Mouse (Mus musculus): Measurements from ENCODE around the gene Mptx2. TPM values are rescaled to one million over a fixed set of nuclear protein-coding genes. Genes with fewer than 3 reads are reported as not detected.

Mptx2 gene
- not detected in 2 replicates for polyA plus RNA-seq (2015; fragmentation: Nextera tagmentation; extraction: Ambion mirVana)

DNA sequence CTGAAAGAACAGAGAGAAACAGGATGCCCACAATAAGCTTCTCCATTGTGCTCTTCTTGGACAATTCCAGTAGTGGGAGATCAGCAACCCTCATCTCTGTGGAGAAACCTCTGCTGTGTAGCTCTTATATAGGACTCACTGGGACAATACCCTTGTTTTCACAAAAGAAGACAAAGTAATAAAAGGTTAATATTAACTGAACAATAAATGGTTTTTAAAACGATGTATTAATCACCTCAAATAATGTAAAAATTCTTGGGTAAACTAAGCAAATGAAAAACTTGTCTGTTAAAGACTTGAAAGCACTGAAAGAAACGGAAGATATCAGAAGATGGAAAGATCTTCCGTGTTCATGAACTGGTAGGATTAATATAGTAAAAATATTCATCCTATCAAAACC, at the start of gene Mptx2:
TSS of gene Mptx2 (minus strand) at position 101 of the 400 bp plus-strand sequence.
- H3K4me3 ChIP-seq (replicated peaks; ENCODE audit: low read length), result no peak within 1 kb of the TSS
- H3K4me2 ChIP-seq (ENCODE audit: low read depth, low read length), result no peak within 1 kb of the TSS
- no peaks in the 10 kb centered on the region for H3K4me1 ChIP-seq (ENCODE audit: control insufficient read depth, insufficient read depth, low read length)
- H3K36me3 ChIP-seq (ENCODE audit: control insufficient read depth, insufficient read depth, low read length), result no peaks in the 10 kb centered on the region
- 69% methylated on average over 3 of the region's 3 CpGs for WGBS
- no peak within 1 kb of the TSS for H3K27ac ChIP-seq (ENCODE audit: low read length)
- no peaks in the 10 kb centered on the region for H3K9me3 ChIP-seq (replicated peaks; ENCODE audit: control insufficient read depth, low read length)
- ATAC-seq (ENCODE audit: insufficient read depth, low FRiP score), result no peak
- H3K9ac ChIP-seq (ENCODE audit: low read length), result no peak within 1 kb of the TSS
- H3K27me3 ChIP-seq (ENCODE audit: control insufficient read depth, insufficient read depth, low read length), result no peaks in the 10 kb centered on the region

DNA sequence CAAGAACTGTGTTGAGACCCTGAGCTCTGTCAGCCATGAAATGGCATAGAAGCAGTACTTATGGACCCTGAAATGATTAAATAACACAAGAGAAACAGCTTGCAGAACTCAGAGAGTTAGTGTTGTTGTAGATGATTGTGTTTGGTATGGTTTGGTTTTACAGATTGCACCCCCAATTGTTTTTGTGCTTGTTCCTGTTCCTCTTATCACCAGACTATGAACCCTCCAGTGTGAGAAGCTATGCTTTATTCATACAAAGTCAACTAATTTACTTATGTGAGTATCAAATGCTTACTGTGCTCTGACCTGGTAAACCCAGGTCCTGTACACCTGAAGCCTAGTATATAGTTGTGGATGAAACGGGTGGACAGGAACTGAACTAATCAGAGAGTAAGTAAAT, 49.0 kb upstream of the Mptx2 start:
- no peak overlapping the region for H3K4me3 ChIP-seq (replicated peaks; ENCODE audit: low read length)
- no peak overlapping the region for H3K4me2 ChIP-seq (ENCODE audit: low read depth, low read length)
- WGBS, result 47% methylated on average over 1 of the region's 1 CpGs
- no peak overlapping the region for H3K27ac ChIP-seq (ENCODE audit: low read length)
- no peaks in the 10 kb centered on the region for H3K4me1 ChIP-seq (ENCODE audit: control insufficient read depth, insufficient read depth, low read length)
- H3K9ac ChIP-seq (ENCODE audit: low read length), result no peak overlapping the region
- no peaks in the 10 kb centered on the region for H3K27me3 ChIP-seq (ENCODE audit: control insufficient read depth, insufficient read depth, low read length)
- ATAC-seq (ENCODE audit: insufficient read depth, low FRiP score), result no peak
- no peaks in the 10 kb centered on the region for H3K9me3 ChIP-seq (replicated peaks; ENCODE audit: control insufficient read depth, low read length)
- H3K36me3 ChIP-seq (ENCODE audit: control insufficient read depth, insufficient read depth, low read length), result no peaks in the 10 kb centered on the region

DNA sequence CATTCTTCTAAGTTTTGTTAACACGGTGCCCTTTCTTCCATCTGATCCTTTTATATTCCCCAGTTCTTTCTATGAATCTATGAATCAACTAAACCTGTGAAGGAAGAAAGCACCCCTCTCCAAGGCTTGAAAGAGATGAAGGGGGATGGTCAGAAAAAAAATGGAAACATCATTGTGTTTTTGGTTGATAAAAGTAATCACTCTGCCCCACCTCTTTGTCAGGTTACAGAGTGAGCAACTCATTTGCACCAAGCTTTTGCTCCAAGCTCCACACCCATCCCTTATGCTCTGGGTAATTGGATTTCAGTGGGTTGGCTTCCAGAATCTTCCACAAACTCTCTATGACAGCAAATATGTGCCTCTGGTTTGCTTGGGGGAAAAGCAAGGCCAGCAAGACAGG, 47.8 kb upstream of the Mptx2 start:
- H3K9ac ChIP-seq (ENCODE audit: low read length), result no peak overlapping the region
- no peaks in the 10 kb centered on the region for H3K27me3 ChIP-seq (ENCODE audit: control insufficient read depth, insufficient read depth, low read length)
- no peak overlapping the region for H3K27ac ChIP-seq (ENCODE audit: low read length)
- no peak overlapping the region for H3K4me3 ChIP-seq (replicated peaks; ENCODE audit: low read length)
- no peaks in the 10 kb centered on the region for H3K4me1 ChIP-seq (ENCODE audit: control insufficient read depth, insufficient read depth, low read length)
- H3K36me3 ChIP-seq (ENCODE audit: control insufficient read depth, insufficient read depth, low read length), result no peaks in the 10 kb centered on the region
- H3K4me2 ChIP-seq (ENCODE audit: low read depth, low read length), result no peak overlapping the region
- no peaks in the 10 kb centered on the region for H3K9me3 ChIP-seq (replicated peaks; ENCODE audit: control insufficient read depth, low read length)
- WGBS, result 81% methylated on average over 1 of the region's 1 CpGs
- ATAC-seq (ENCODE audit: insufficient read depth, low FRiP score), result no peak

DNA sequence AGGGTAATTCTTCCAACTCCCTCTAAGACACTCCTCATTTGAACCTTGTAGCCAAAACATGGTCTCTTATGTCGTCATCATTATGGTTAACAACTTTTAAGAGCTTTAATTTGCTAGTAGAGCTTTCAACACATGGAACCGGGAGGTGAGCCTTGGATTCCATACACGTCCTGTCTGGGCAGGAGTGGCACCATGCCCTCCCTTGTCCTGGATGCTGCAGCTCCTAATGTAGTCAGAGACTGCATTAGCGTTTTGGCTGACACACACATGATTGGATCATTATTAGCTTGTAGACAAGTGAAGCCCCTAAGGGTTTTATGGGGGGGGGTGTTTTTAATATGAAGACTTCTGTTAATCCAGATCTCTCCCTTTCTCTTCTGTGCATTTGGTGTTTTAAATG, 47.4 kb upstream of the Mptx2 start:
- H3K9ac ChIP-seq (ENCODE audit: low read length), result no peak overlapping the region
- no peak overlapping the region for H3K4me2 ChIP-seq (ENCODE audit: low read depth, low read length)
- H3K4me3 ChIP-seq (replicated peaks; ENCODE audit: low read length), result no peak overlapping the region
- no peak for ATAC-seq (ENCODE audit: insufficient read depth, low FRiP score)
- H3K36me3 ChIP-seq (ENCODE audit: control insufficient read depth, insufficient read depth, low read length), result no peaks in the 10 kb centered on the region
- H3K4me1 ChIP-seq (ENCODE audit: control insufficient read depth, insufficient read depth, low read length), result no peaks in the 10 kb centered on the region
- whole genome bisulfite sequencing, result 72% methylated on average over 4 of the region's 4 CpGs
- H3K27ac ChIP-seq (ENCODE audit: low read length), result no peak overlapping the region
- no peaks in the 10 kb centered on the region for H3K9me3 ChIP-seq (replicated peaks; ENCODE audit: control insufficient read depth, low read length)
- H3K27me3 ChIP-seq (ENCODE audit: control insufficient read depth, insufficient read depth, low read length), result no peaks in the 10 kb centered on the region

DNA sequence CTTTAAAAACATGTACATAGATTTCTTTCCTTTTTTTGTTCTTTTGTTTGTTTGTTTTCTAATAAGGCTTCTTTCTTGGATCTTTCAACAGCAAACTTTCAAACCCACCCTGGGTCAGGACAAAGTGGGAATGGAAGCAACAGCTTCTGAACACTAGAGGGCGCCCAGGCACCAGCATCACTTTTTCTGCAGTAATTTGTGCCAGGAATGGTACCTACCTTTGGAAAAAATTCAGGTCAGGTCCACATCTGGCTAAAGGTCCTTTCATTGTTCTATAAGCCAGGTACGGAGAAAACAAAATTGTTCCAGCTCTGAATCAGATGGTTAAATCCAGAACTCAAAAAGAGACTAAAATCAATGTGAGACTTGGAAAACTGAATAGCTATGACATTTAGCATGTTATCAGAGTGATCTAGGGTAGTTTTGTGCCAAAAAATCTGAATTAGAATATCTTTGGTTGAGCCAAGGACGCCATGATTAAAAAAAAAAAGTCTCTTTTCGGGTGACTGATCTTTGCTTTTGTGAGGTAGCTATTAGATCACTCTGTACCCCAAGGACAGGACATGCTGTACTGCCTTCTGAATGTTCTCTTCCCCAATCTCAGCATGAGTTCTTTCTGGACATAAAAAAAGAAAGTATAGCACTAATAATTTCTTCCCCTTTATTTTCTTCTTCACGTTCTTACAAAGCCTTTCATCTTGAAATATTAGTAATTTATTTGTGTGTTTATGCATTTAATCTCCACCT, 46.4 kb upstream of the Mptx2 start:
- H3K36me3 ChIP-seq (ENCODE audit: control insufficient read depth, insufficient read depth, low read length), result no peaks in the 10 kb centered on the region
- 30% methylated on average over 5 of the region's 5 CpGs for WGBS
- H3K4me2 ChIP-seq (ENCODE audit: low read depth, low read length), result no peak overlapping the region
- no peaks in the 10 kb centered on the region for H3K9me3 ChIP-seq (replicated peaks; ENCODE audit: control insufficient read depth, low read length)
- no peaks in the 10 kb centered on the region for H3K4me1 ChIP-seq (ENCODE audit: control insufficient read depth, insufficient read depth, low read length)
- H3K27me3 ChIP-seq (ENCODE audit: control insufficient read depth, insufficient read depth, low read length), result no peaks in the 10 kb centered on the region
- no peak for ATAC-seq (ENCODE audit: insufficient read depth, low FRiP score)
- no peak overlapping the region for H3K4me3 ChIP-seq (replicated peaks; ENCODE audit: low read length)
- H3K27ac ChIP-seq (ENCODE audit: low read length), result no peak overlapping the region
- no peak overlapping the region for H3K9ac ChIP-seq (ENCODE audit: low read length)

DNA sequence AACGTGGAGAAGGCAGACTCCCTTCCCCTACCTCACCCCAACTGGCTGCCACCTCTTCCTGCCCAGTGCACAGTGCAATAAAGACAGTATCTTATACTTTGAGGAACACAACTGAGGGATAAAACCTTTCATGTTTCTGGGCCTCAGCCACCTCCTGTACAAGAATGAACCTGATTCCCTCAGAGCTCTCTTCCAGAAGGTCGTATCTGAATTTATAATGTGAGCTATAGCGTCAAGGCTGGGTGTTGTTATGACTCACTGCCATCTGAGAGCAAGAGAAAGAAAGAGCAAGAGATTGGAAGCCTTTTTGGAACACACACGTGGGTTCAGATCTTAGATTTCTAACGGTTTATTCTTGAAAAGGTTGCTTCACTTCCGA, 44.7 kb upstream of the Mptx2 start:
- no peak overlapping the region for H3K27ac ChIP-seq (ENCODE audit: low read length)
- no peak overlapping the region for H3K4me2 ChIP-seq (ENCODE audit: low read depth, low read length)
- H3K9me3 ChIP-seq (replicated peaks; ENCODE audit: control insufficient read depth, low read length), result no peaks in the 10 kb centered on the region
- ATAC-seq (ENCODE audit: insufficient read depth, low FRiP score), result no peak
- H3K9ac ChIP-seq (ENCODE audit: low read length), result no peak overlapping the region
- H3K4me3 ChIP-seq (replicated peaks; ENCODE audit: low read length), result no peak overlapping the region
- no peaks in the 10 kb centered on the region for H3K4me1 ChIP-seq (ENCODE audit: control insufficient read depth, insufficient read depth, low read length)
- no peaks in the 10 kb centered on the region for H3K27me3 ChIP-seq (ENCODE audit: control insufficient read depth, insufficient read depth, low read length)
- no peaks in the 10 kb centered on the region for H3K36me3 ChIP-seq (ENCODE audit: control insufficient read depth, insufficient read depth, low read length)
- WGBS, result 66% methylated on average over 6 of the region's 6 CpGs

DNA sequence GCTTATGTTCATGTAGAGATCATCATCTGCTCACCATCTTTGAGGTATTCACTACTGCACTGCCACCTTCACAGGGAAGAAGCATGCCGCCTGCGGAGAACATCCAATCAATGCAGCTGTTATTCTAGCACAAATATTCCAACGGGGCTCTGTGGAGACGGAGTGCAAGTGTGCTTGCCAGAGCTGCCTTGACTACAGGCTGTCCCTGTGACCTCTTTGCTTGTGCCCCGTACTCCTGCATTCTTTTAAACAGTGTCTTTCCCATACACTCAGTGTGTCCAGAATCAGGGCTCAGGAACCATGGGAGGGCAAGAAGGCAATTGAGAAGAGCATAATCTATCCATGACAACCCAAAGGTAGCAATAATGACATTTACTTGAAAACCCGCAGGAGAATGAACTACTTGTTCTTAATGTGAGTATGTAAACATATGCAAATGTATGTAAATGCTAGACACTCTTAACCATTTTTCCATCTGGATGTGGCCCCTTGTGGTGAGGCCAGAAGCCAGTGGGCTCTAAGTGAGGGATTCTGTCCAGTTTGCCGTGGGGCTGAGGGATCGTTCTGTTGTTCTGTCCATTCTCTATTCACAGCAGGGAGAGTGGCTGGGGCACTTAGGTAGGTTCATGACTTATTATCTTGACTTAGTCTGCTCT, 44.1 kb upstream of the Mptx2 start:
- Histone ChIP-seq H3K4me3 (replicated peaks; ENCODE audit: low read length) (no peak overlapping the region), H3K4me1 (ENCODE audit: control insufficient read depth, insufficient read depth, low read length) (no peaks in the 10 kb centered on the region), H3K9me3 (replicated peaks; ENCODE audit: control insufficient read depth, low read length) (no peaks in the 10 kb centered on the region), H3K9ac (ENCODE audit: low read length) (no peak overlapping the region), H3K27ac (ENCODE audit: low read length) (no peak overlapping the region), H3K27me3 (ENCODE audit: control insufficient read depth, insufficient read depth, low read length) (no peaks in the 10 kb centered on the region), H3K36me3 (ENCODE audit: control insufficient read depth, insufficient read depth, low read length) (no peaks in the 10 kb centered on the region), H3K4me2 (ENCODE audit: low read depth, low read length) (no peak overlapping the region)
- ATAC-seq (ENCODE audit: insufficient read depth, low FRiP score), result no peak
- 69% methylated on average over 8 of the region's 8 CpGs for WGBS

DNA sequence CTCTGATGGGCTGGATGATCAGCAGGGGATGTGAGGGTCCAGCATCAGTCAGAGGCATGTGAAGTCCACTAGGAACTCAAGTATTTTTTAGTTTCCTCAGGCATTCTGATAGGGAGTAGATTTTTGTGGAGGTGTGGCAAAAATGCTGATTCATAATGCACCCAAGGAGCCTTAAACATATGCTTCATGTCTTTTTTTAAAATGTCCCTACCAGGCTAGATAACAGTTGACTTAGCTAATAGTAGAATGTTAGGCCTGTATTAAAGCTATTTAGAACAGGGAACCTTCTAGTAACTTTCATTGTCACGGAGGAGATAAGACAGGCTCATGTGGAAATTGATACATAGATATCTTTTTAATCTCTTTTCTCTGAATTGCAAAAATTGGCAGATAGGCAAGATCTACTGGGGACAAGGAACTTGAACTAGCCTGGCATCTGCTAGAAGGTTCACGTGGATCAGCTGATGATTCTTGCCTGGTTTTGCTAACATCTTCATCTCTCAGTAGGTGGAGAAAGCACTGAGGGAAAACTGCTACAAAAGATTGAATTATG, 40.4 kb upstream of the Mptx2 start:
- no peaks in the 10 kb centered on the region for H3K36me3 ChIP-seq (ENCODE audit: control insufficient read depth, insufficient read depth, low read length)
- H3K4me3 ChIP-seq (replicated peaks; ENCODE audit: low read length), result no peak overlapping the region
- no peaks in the 10 kb centered on the region for H3K9me3 ChIP-seq (replicated peaks; ENCODE audit: control insufficient read depth, low read length)
- H3K27ac ChIP-seq (ENCODE audit: low read length), result no peak overlapping the region
- no peak overlapping the region for H3K9ac ChIP-seq (ENCODE audit: low read length)
- no peaks in the 10 kb centered on the region for H3K4me1 ChIP-seq (ENCODE audit: control insufficient read depth, insufficient read depth, low read length)
- WGBS, result 88% methylated on average over 2 of the region's 2 CpGs
- no peak overlapping the region for H3K4me2 ChIP-seq (ENCODE audit: low read depth, low read length)
- no peaks in the 10 kb centered on the region for H3K27me3 ChIP-seq (ENCODE audit: control insufficient read depth, insufficient read depth, low read length)
- no peak for ATAC-seq (ENCODE audit: insufficient read depth, low FRiP score)

DNA sequence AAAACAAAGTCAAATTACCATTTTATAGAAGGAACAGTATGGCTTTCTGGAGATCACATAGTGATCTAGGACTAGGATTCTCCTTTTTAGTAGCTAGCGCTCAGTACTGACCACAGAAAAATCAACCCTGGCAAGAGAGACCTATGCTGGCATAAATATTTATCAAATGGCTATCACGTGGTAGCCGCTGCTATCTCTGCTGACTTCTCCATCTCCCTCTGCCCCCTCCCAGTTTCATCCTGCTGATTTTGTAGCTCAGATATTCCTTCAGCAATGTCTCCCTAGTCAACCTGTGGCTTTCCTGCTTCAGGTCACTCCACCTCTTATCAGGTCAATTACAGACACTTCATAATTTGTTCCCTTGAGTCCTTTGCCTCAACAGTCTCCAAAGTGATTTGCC, 38.1 kb upstream of the Mptx2 start:
- Histone ChIP-seq H3K9ac (ENCODE audit: low read length) (no peak overlapping the region), H3K9me3 (replicated peaks; ENCODE audit: control insufficient read depth, low read length) (no peaks in the 10 kb centered on the region), H3K4me2 (ENCODE audit: low read depth, low read length) (no peak overlapping the region), H3K27me3 (ENCODE audit: control insufficient read depth, insufficient read depth, low read length) (no peaks in the 10 kb centered on the region), H3K36me3 (ENCODE audit: control insufficient read depth, insufficient read depth, low read length) (no peaks in the 10 kb centered on the region), H3K27ac (ENCODE audit: low read length) (no peak overlapping the region), H3K4me3 (replicated peaks; ENCODE audit: low read length) (no peak overlapping the region), H3K4me1 (ENCODE audit: control insufficient read depth, insufficient read depth, low read length) (no peaks in the 10 kb centered on the region)
- no peak for ATAC-seq (ENCODE audit: insufficient read depth, low FRiP score)
- WGBS, result 64% methylated on average over 3 of the region's 3 CpGs

Measured in stomach, embryonic 16.5 days (tissue).